Mouse (Mus musculus) lung, postnatal 0 days (tissue): Measurements from ENCODE around the gene Slc26a1.

ENCODE experiments used
- CTCF ChIP-seq: IDR thresholded peaks from 2 replicates; pipeline ENCODE4 v1.5.1; 2016; ENCODE audit warnings: antibody characterized with exemption, mild to moderate bottlenecking
- EP300 ChIP-seq: IDR thresholded peaks from 2 replicates; pipeline ENCODE4 v1.6.1; 2016; ENCODE audit warnings: antibody characterized with exemption, mild to moderate bottlenecking, control low read depth

DNA sequence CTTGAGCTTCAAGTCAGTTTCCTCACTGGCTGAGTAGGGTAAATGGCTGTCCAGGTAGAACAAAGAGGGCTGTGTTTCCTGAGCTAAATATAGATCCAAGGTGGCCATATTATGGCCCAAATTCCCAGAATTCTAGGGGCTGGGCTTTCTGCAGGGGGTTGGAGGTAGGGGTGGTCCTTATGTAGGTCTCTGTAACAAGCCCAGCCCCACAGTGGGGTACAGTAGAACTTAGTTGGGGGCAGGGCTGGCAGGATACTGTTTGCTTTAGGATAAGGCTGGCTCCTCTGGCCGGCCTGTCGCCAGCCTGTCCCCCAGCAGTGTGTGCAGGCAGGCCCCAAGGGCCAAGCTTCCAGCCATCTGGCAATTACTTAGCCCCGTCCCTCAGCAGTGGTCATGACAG, 25.0 kb upstream of the Slc26a1 start:
- TF ChIP-seq CTCF (no peak), EP300 (no peak)
